Mouse (Mus musculus): ENCODE data around the gene Gpx2. TPM values are rescaled to one million over a fixed set of nuclear protein-coding genes. Genes with fewer than 3 reads are reported as not detected.
"Not testable (repeated sequence)": the region's sequence is repeated elsewhere in the genome, so short reads cannot be mapped to it uniquely, and the experiment has no call there.

The Gpx2 gene
- polyA plus RNA-seq, 1 experiment from 2014 or later = 236 TPM

GRCm38 (mm10) chr12:76803700-76804252, 8.4 kb upstream of the Gpx2 start:
- Histone ChIP-seq H3K4me3 (ENCODE audit: low read depth, low read length) (no peak overlapping the region), H3K27me3 (ENCODE audit: control insufficient read depth, insufficient read depth, low read length) (no peaks in the 10 kb centered on the region), H3K9me3 (ENCODE audit: control insufficient read depth, low read length) (no peaks in the 10 kb centered on the region), H3K36me3 (ENCODE audit: control insufficient read depth, insufficient read depth, low read length) (peaks cover 2% of the 10 kb centered on the region; the same call in 1 of the 2 replicates), H3K9ac (ENCODE audit: low read length) (no peak overlapping the region), H3K4me2 (replicated peaks; ENCODE audit: low read depth) (no peak overlapping the region), H3K27ac (replicated peaks) (no peak overlapping the region), H3K4me1 (replicated peaks; ENCODE audit: control insufficient read depth, insufficient read depth) (no peaks in the 10 kb centered on the region)
- DNase-seq (ENCODE audit: low spot score) = peak; percentile 65
- 49% methylated on average over 7 of the region's 7 CpGs for WGBS
- peak; percentile 59; the same call in 1 of the 2 replicates for ATAC-seq (ENCODE audit: low FRiP score, low TSS enrichment)
- TF ChIP-seq CTCF (IDR thresholded peaks at IDR 0.05; ENCODE audit: low read depth) (peak; percentile 90), EP300 (optimal IDR thresholded peaks at IDR 0.05) (no peak)

GRCm38 (mm10) chr12:76803028-76803427, 7.7 kb upstream of the Gpx2 start:
- Histone ChIP-seq H3K4me1 (replicated peaks; ENCODE audit: control insufficient read depth, insufficient read depth) (no peaks in the 10 kb centered on the region), H3K9ac (ENCODE audit: low read length) (no peak overlapping the region), H3K27ac (replicated peaks) (no peak overlapping the region), H3K4me3 (ENCODE audit: low read depth, low read length) (no peak overlapping the region), H3K36me3 (ENCODE audit: control insufficient read depth, insufficient read depth, low read length) (peaks cover 2% of the 10 kb centered on the region; the same call in 1 of the 2 replicates), H3K27me3 (ENCODE audit: control insufficient read depth, insufficient read depth, low read length) (no peaks in the 10 kb centered on the region), H3K4me2 (replicated peaks; ENCODE audit: low read depth) (no peak overlapping the region), H3K9me3 (ENCODE audit: control insufficient read depth, low read length) (no peaks in the 10 kb centered on the region)
- WGBS = 95% methylated on average over 10 of the region's 10 CpGs
- no peak for DNase-seq (ENCODE audit: low spot score)
- ATAC-seq (ENCODE audit: low FRiP score, low TSS enrichment) = no peak
- TF ChIP-seq EP300 (optimal IDR thresholded peaks at IDR 0.05) (no peak), CTCF (IDR thresholded peaks at IDR 0.05; ENCODE audit: low read depth) (no peak)

DNA sequence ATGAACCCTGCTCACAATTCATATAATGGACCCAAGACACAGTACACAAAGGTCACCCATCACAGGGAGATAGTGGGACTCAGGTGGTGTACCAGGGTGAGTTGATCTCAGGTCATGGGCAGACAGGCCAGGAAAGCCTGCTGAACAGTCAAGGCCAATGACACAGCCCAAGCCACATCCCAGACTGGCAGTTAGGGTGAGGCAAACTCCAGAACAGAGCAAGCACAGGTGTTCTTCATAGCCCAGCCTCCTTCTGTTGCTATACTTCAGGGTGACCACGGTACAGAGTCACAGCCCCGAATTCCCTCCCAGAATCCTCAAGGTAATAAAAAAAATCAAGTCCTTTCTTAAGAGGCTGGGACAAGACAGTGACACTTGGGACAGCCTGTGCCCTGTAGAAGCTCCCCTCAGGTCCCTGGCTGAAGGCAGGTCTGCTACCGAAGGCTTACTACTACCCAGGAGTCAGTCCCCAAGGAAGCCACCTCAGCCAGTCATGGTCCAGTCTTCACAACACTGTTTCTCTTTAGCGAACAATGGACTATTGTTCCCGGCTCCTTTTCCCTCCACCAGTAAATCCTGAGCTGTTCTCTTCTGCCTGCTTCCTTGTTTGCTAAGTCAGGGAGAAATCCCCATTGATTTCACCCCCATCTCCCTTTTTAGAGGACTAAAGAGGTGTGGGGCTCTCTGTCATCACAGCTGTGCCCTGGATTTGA, 2.8 kb upstream of the Gpx2 start:
- Histone ChIP-seq H3K36me3 (ENCODE audit: control insufficient read depth, insufficient read depth, low read length) (peaks cover 2% of the 10 kb centered on the region; the same call in 1 of the 2 replicates), H3K27me3 (ENCODE audit: control insufficient read depth, insufficient read depth, low read length) (no peaks in the 10 kb centered on the region), H3K4me1 (replicated peaks; ENCODE audit: control insufficient read depth, insufficient read depth) (no peaks in the 10 kb centered on the region), H3K27ac (replicated peaks) (0 out of 2 replicates have a peak overlapping the region, but pooled peaks have one; percentile 13), H3K9me3 (ENCODE audit: control insufficient read depth, low read length) (no peaks in the 10 kb centered on the region), H3K4me2 (replicated peaks; ENCODE audit: low read depth) (no peak overlapping the region), H3K9ac (ENCODE audit: low read length) (no peak overlapping the region), H3K4me3 (ENCODE audit: low read depth, low read length) (no peak overlapping the region)
- no peak for DNase-seq (ENCODE audit: low spot score)
- WGBS = 66% methylated on average over 5 of the region's 5 CpGs
- ATAC-seq (ENCODE audit: low FRiP score, low TSS enrichment) = peak; percentile 20; the same call in 1 of the 2 replicates
- no peak for TF ChIP-seq EP300 (optimal IDR thresholded peaks at IDR 0.05)
- TF ChIP-seq CTCF (IDR thresholded peaks at IDR 0.05; ENCODE audit: low read depth) = no peak

DNA sequence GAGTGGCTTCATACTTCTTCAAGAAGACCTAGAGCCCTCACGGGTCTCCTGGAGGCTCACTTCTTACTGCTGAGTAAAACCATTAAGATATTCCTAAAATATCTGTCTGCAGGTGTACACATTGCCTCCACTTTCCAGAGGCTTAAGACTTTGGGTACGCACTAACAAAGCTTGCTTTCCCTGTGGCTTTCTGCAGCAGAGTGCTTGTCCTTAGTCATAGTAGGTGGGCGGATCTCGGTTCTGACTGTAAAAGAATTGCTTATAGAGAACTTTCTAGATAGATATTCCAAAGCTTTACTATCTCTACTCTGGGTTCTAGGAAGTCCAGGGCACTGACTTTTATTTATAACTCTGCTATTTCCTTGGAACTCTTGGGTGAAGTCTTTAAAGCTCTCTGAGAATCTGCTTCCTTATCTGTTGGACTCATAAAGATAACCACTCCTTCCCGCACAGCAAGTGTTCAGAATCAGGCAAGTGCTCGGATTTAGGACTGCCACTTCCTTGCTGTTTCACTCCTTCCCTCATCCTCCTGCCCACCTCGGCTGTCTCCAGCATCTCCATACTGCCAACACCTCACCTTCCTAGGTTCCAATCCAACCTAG, 1.7 kb upstream of the Gpx2 start:
- ATAC-seq (ENCODE audit: low FRiP score, low TSS enrichment) (no peak), DNase-seq (ENCODE audit: low spot score) (no peak)
- H3K36me3 ChIP-seq (ENCODE audit: control insufficient read depth, insufficient read depth, low read length) = peaks cover 2% of the 10 kb centered on the region; the same call in 1 of the 2 replicates
- WGBS = 78% methylated on average over 7 of the region's 7 CpGs
- H3K27me3 ChIP-seq (ENCODE audit: control insufficient read depth, insufficient read depth, low read length) = no peaks in the 10 kb centered on the region
- no peak overlapping the region for H3K4me2 ChIP-seq (replicated peaks; ENCODE audit: low read depth)
- TF ChIP-seq EP300 (optimal IDR thresholded peaks at IDR 0.05) = no peak
- no peak for TF ChIP-seq CTCF (IDR thresholded peaks at IDR 0.05; ENCODE audit: low read depth)
- H3K9ac ChIP-seq (ENCODE audit: low read length) = no peak overlapping the region
- H3K4me3 ChIP-seq (ENCODE audit: low read depth, low read length) = no peak overlapping the region
- H3K27ac ChIP-seq (replicated peaks) = 0 out of 2 replicates have a peak overlapping the region, but pooled peaks have one; percentile 45
- no peaks in the 10 kb centered on the region for H3K4me1 ChIP-seq (replicated peaks; ENCODE audit: control insufficient read depth, insufficient read depth)
- H3K9me3 ChIP-seq (ENCODE audit: control insufficient read depth, low read length) = no peaks in the 10 kb centered on the region

- H3K27me3 ChIP-seq (ENCODE audit: control insufficient read depth, insufficient read depth, low read length); H3K36me3 ChIP-seq (ENCODE audit: control insufficient read depth, insufficient read depth, low read length); H3K4me2 ChIP-seq (replicated peaks; ENCODE audit: low read depth); DNase-seq (ENCODE audit: low spot score); ATAC-seq (ENCODE audit: low FRiP score, low TSS enrichment); H3K9me3 ChIP-seq (ENCODE audit: control insufficient read depth, low read length); H3K4me3 ChIP-seq (ENCODE audit: low read depth, low read length); H3K9ac ChIP-seq (ENCODE audit: low read length); H3K4me1 ChIP-seq (replicated peaks; ENCODE audit: control insufficient read depth, insufficient read depth); H3K27ac ChIP-seq (replicated peaks): not testable (repeated sequence)
- TF ChIP-seq CTCF (IDR thresholded peaks at IDR 0.05; ENCODE audit: low read depth) = peak; percentile 31
- WGBS = 60% methylated on average over 14 of the region's 14 CpGs
Observed at GRCm38 (mm10) chr12:76792540-76792939, 2.8 kb downstream of the Gpx2 start.

All from stomach, postnatal 0 days (tissue).